Comparison of ENCODE assay signal across 20 mouse cellular contexts in genomic region chr5:13033332-13033731, GRCm38 (mm10).
A peak's percentile ranks its signal among the peaks of the same experiment; 100 is the strongest.
DNase-seq lines count a peak whose midpoint lies in the region; ATAC-seq and TF ChIP-seq lines count a peak whose summit lies in the region.
"Had no signal": no experiment of that assay in that cellular context is flagged by ENCODE, and none has a peak within 500 bp of the region (broad histone marks: within the 10 kb centered on the region; RNA-seq: fewer than 3 reads in every experiment).

No protein-coding gene starts in this region.

- no peaks in the 10 kb centered on the region for H3K9me3 ChIP-seq in embryonic facial prominence, embryonic 12.5 days
- H3K9me3 ChIP-seq in limb, embryonic 10.5 days (replicated peaks): no peaks in the 10 kb centered on the region
- no peaks in the 10 kb centered on the region for H3K9me3 ChIP-seq in kidney, embryonic 16.5 days (ENCODE audit: low read length)
- H3K9me3 ChIP-seq: embryonic facial prominence, embryonic 15.5 days; forebrain, embryonic 15.5 days; heart, embryonic 12.5 days; hindbrain, embryonic 10.5 days; intestine, embryonic 15.5 days had no signal

- H3K4me2 ChIP-seq in embryonic facial prominence, embryonic 12.5 days (replicated peaks): no peak overlapping the region
- H3K4me2 ChIP-seq in kidney, embryonic 16.5 days (replicated peaks; ENCODE audit: low read depth, low read length): no peak overlapping the region
- H3K4me2 ChIP-seq: embryonic facial prominence, embryonic 15.5 days; forebrain, embryonic 15.5 days; heart, embryonic 12.5 days; hindbrain, embryonic 14.5 days; intestine, embryonic 15.5 days had no signal

- no peak; the same call in 1 of the 2 replicates for ATAC-seq in embryonic facial prominence, embryonic 12.5 days (ENCODE audit: insufficient number of reproducible peaks, insufficient read depth, low FRiP score, low TSS enrichment)
- ATAC-seq in kidney, embryonic 16.5 days (ENCODE audit: low FRiP score, low TSS enrichment): no peak
- ATAC-seq: forebrain, embryonic 15.5 days; intestine, embryonic 15.5 days had no signal

- no peak overlapping the region for H3K4me3 ChIP-seq in embryonic facial prominence, embryonic 12.5 days
- H3K4me3 ChIP-seq in limb, embryonic 10.5 days: no peak overlapping the region
- H3K4me3 ChIP-seq in kidney, embryonic 16.5 days (ENCODE audit: low read length): no peak overlapping the region
- no peak overlapping the region for H3K4me3 ChIP-seq in gastrocnemius, adult 2 months
- H3K4me3 ChIP-seq: embryonic facial prominence, embryonic 15.5 days; erythroblast, embryonic 14.5 days; forebrain, embryonic 15.5 days; heart, embryonic 12.5 days; hindbrain, embryonic 10.5 days; intestine, embryonic 15.5 days had no signal

- no peaks in the 10 kb centered on the region for H3K36me3 ChIP-seq in embryonic facial prominence, embryonic 12.5 days
- H3K36me3 ChIP-seq in limb, embryonic 10.5 days: no peaks in the 10 kb centered on the region
- no peaks in the 10 kb centered on the region for H3K36me3 ChIP-seq in kidney, embryonic 16.5 days (ENCODE audit: insufficient read depth, low read length)
- H3K36me3 ChIP-seq: embryonic facial prominence, embryonic 15.5 days; forebrain, embryonic 15.5 days; heart, embryonic 12.5 days; hindbrain, embryonic 10.5 days; intestine, embryonic 15.5 days had no signal

- intact Hi-C loops in gastrocnemius, adult 2 months (cut with DNase I): no loop called here

- H3K9ac ChIP-seq in embryonic facial prominence, embryonic 12.5 days: no peak overlapping the region
- H3K9ac ChIP-seq in kidney, embryonic 16.5 days (replicated peaks; ENCODE audit: low read length): no peak overlapping the region
- H3K9ac ChIP-seq: embryonic facial prominence, embryonic 15.5 days; forebrain, embryonic 15.5 days; heart, embryonic 12.5 days; hindbrain, embryonic 14.5 days; intestine, embryonic 15.5 days had no signal

- peaks cover 10% of the 10 kb centered on the region; the same call in 1 of the 2 replicates for H3K4me1 ChIP-seq in embryonic facial prominence, embryonic 12.5 days
- peaks cover 32% of the 10 kb centered on the region for H3K4me1 ChIP-seq in limb, embryonic 10.5 days
- no peaks in the 10 kb centered on the region for H3K4me1 ChIP-seq in kidney, embryonic 16.5 days (ENCODE audit: insufficient read depth, low read length)
- H3K4me1 ChIP-seq: embryonic facial prominence, embryonic 15.5 days; forebrain, embryonic 15.5 days; heart, embryonic 12.5 days; hindbrain, embryonic 10.5 days; intestine, embryonic 15.5 days had no signal

- WGBS in embryonic facial prominence, embryonic 12.5 days: 48% methylated on average over 3 of the region's 3 CpGs
- 54% methylated on average over 3 of the region's 3 CpGs for WGBS in limb, embryonic 10.5 days
- 93% methylated on average over 3 of the region's 3 CpGs for WGBS in kidney, embryonic 16.5 days

- DNase-seq in embryo, embryonic 11 days: peak; percentile 27
- no peak for DNase-seq in embryo, embryonic 10.5 days (ENCODE audit: low spot score)
- peak; percentile 35 for DNase-seq in limb, embryonic 10.5 days (ENCODE audit: low spot score)
- peak; percentile 32 for DNase-seq in mesoderm, embryonic 11.5 days (ENCODE audit: low read depth, low spot score)
- DNase-seq in gastrocnemius, adult 2 months: no peak
- no peak for DNase-seq in kidney, adult 11 months
- DNase-seq: adrenal gland, postnatal 14 days; cerebellum, adult 11-12 months; cerebellum, adult 9-10 months; gastrocnemius, postnatal 25 days; kidney, adult 2 months had no signal

- no peak for TF ChIP-seq CTCF in gastrocnemius, adult 2 months (IDR thresholded peaks at IDR 0.05)

- peak overlapping the region; percentile 36; the same call in 1 of the 2 replicates for H3K27ac ChIP-seq in embryonic facial prominence, embryonic 12.5 days
- peak overlapping the region; percentile 25; the same call in 1 of the 2 replicates for H3K27ac ChIP-seq in limb, embryonic 10.5 days
- H3K27ac ChIP-seq in kidney, embryonic 16.5 days (ENCODE audit: low read length): no peak overlapping the region
- H3K27ac ChIP-seq in gastrocnemius, adult 2 months: no peak overlapping the region
- H3K27ac ChIP-seq: embryonic facial prominence, embryonic 15.5 days; forebrain, embryonic 15.5 days; hindbrain, embryonic 10.5 days; hindbrain, embryonic 14.5 days; intestine, embryonic 15.5 days had no signal

- no peaks in the 10 kb centered on the region for H3K27me3 ChIP-seq in embryonic facial prominence, embryonic 12.5 days
- no peaks in the 10 kb centered on the region for H3K27me3 ChIP-seq in limb, embryonic 10.5 days (ENCODE audit: low read depth, poor library complexity, severe bottlenecking)
- no peaks in the 10 kb centered on the region for H3K27me3 ChIP-seq in kidney, embryonic 16.5 days (ENCODE audit: insufficient read depth, low read length)
- H3K27me3 ChIP-seq: embryonic facial prominence, embryonic 15.5 days; forebrain, embryonic 15.5 days; heart, embryonic 12.5 days; intestine, embryonic 15.5 days had no signal

Comparison
In these comparisons a context has a peak if more than half of its experiments do, and no peak if none do; other contexts are left out.
1. DNase-seq: peak in embryo, embryonic 11 days (single experiment), limb, embryonic 10.5 days (single experiment) and mesoderm, embryonic 11.5 days (single experiment); none in embryo, embryonic 10.5 days (single experiment), gastrocnemius, adult 2 months (single experiment) and kidney, adult 11 months (single experiment).
2. H3K27ac ChIP-seq: peak in embryonic facial prominence, embryonic 12.5 days (single experiment) and limb, embryonic 10.5 days (single experiment); none in kidney, embryonic 16.5 days (single experiment) and gastrocnemius, adult 2 months (single experiment).